Mouse (Mus musculus) megakaryocyte, embryonic 14.5 days (primary cell): ENCODE measurements around the gene Izumo1. TPM values are rescaled to one million over a fixed set of nuclear protein-coding genes. Genes with fewer than 3 reads are reported as not detected.

ENCODE experiments used
- H3K27me3 ChIP-seq: replicated peaks from 2 replicates; pipeline ENCODE3; 2012; ENCODE audit warnings: inconsistent platforms
- H3K36me3 ChIP-seq: replicated peaks from 2 replicates; pipeline ENCODE3; 2012; ENCODE audit warnings: low read length, inconsistent platforms, mixed read lengths
- H3K4me1 ChIP-seq: 2 replicates; pipeline ENCODE4 v1.6.1; 2012; ENCODE audit warnings: inconsistent platforms
- H3K4me3 ChIP-seq: replicated peaks from 2 replicates; pipeline ENCODE3; 2012; ENCODE audit warnings: moderate library complexity, mild to moderate bottlenecking, inconsistent platforms
- H3K9me3 ChIP-seq: 2 replicates; pipeline ENCODE4 v1.6.1; 2012; ENCODE audit warnings: inconsistent platforms
- FLI1 ChIP-seq: IDR thresholded peaks from 2 replicates; pipeline ENCODE4 v1.6.1; 2012; ENCODE audit warnings: low read length, inconsistent platforms, mixed read lengths
- GATA1 ChIP-seq: IDR thresholded peaks from 3 replicates; pipeline ENCODE4 v1.6.1; 2012; ENCODE audit warnings: mixed read lengths, low read length, inconsistent platforms, borderline replicate concordance
- polyA plus RNA-seq: library from polyadenylated mRNA; stranded (reverse); fragments of >175 nt; gene quantifications from 2 replicates; pipeline ENCODE4 v1.2.3, GENCODE M21; 2012; ENCODE audit warnings: low replicate concordance; ENCODE audit not compliant: insufficient read depth

The Izumo1 gene
- polyA plus RNA-seq, 1 experiment: not detected

- Histone ChIP-seq H3K27me3 (peaks cover 64% of the 10 kb centered on the region), H3K4me3 (no peak overlapping the region), H3K9me3 (no peaks in the 10 kb centered on the region), H3K36me3 (no peaks in the 10 kb centered on the region), H3K4me1 (peaks cover 15% of the 10 kb centered on the region)
- TF ChIP-seq FLI1 (no peak), GATA1 (no peak)
Measured at GRCm38 (mm10) chr7:45616277-45616676, 5.3 kb upstream of the Izumo1 start.

GRCm38 (mm10) chr7:45617042-45617695, 4.4 kb upstream of the Izumo1 start, which contains the start of gene Fut1:
TSS of gene Fut1 (plus strand) at chr7:45617289.
- peaks cover 19% of the 10 kb centered on the region for H3K4me1 ChIP-seq

GRCm38 (mm10) chr7:45618316-45618715, 3.3 kb upstream of the Izumo1 start:
- peaks cover 9% of the 10 kb centered on the region for H3K9me3 ChIP-seq
- H3K36me3 ChIP-seq: no peaks in the 10 kb centered on the region
- no peak for TF ChIP-seq GATA1
- TF ChIP-seq FLI1: no peak
- no peak overlapping the region for H3K4me3 ChIP-seq
- H3K27me3 ChIP-seq: peaks cover 65% of the 10 kb centered on the region
- H3K4me1 ChIP-seq: peaks cover 19% of the 10 kb centered on the region

More at GRCm38 (mm10) chr7:45617042-45617695, 4.4 kb upstream of the Izumo1 start, which contains the start of gene Fut1:
- Histone ChIP-seq H3K36me3 (no peaks in the 10 kb centered on the region), H3K9me3 (no peaks in the 10 kb centered on the region), H3K27me3 (peaks cover 62% of the 10 kb centered on the region), H3K4me3 (no peak within 1 kb of the TSS)
- no peak for TF ChIP-seq FLI1
- no peak for TF ChIP-seq GATA1

GRCm38 (mm10) chr7:45619592-45619991, 2.0 kb upstream of the Izumo1 start:
- Histone ChIP-seq H3K36me3 (no peaks in the 10 kb centered on the region), H3K4me3 (no peak overlapping the region), H3K27me3 (peaks cover 70% of the 10 kb centered on the region), H3K9me3 (peaks cover 15% of the 10 kb centered on the region), H3K4me1 (peaks cover 15% of the 10 kb centered on the region)
- no peak for TF ChIP-seq FLI1
- TF ChIP-seq GATA1: no peak

GRCm38 (mm10) chr7:45623507-45623906, 1.9 kb downstream of the Izumo1 start:
- H3K4me3 ChIP-seq: no peak overlapping the region
- TF ChIP-seq FLI1 (no peak), GATA1 (no peak)
- H3K36me3 ChIP-seq: no peaks in the 10 kb centered on the region
- H3K4me1 ChIP-seq: peaks cover 35% of the 10 kb centered on the region
- H3K27me3 ChIP-seq: peaks cover 69% of the 10 kb centered on the region
- H3K9me3 ChIP-seq: peaks cover 15% of the 10 kb centered on the region

GRCm38 (mm10) chr7:45624718-45625117, 3.1 kb downstream of the Izumo1 start:
- Histone ChIP-seq H3K4me1 (peaks cover 42% of the 10 kb centered on the region), H3K4me3 (no peak overlapping the region), H3K9me3 (peaks cover 15% of the 10 kb centered on the region), H3K27me3 (peaks cover 69% of the 10 kb centered on the region), H3K36me3 (no peaks in the 10 kb centered on the region)
- TF ChIP-seq FLI1 (no peak), GATA1 (no peak)

- Histone ChIP-seq H3K27me3 (peaks cover 72% of the 10 kb centered on the region), H3K4me3 (no peak overlapping the region), H3K36me3 (no peaks in the 10 kb centered on the region), H3K9me3 (peaks cover 20% of the 10 kb centered on the region), H3K4me1 (peaks cover 42% of the 10 kb centered on the region)
- no peak for TF ChIP-seq FLI1
- TF ChIP-seq GATA1: no peak
Measured at GRCm38 (mm10) chr7:45625481-45625880, 3.9 kb downstream of the Izumo1 start.

GRCm38 (mm10) chr7:45626571-45627076, 5.0 kb downstream of the Izumo1 start:
- H3K36me3 ChIP-seq: no peaks in the 10 kb centered on the region
- peaks cover 31% of the 10 kb centered on the region for H3K9me3 ChIP-seq
- H3K4me1 ChIP-seq: peaks cover 34% of the 10 kb centered on the region
- peaks cover 80% of the 10 kb centered on the region for H3K27me3 ChIP-seq
- H3K4me3 ChIP-seq: no peak overlapping the region
- TF ChIP-seq FLI1 (no peak), GATA1 (no peak)

- TF ChIP-seq FLI1 (no peak), GATA1 (no peak)
- Histone ChIP-seq H3K27me3 (peaks cover 83% of the 10 kb centered on the region), H3K4me3 (peak within 1 kb of the TSS; percentile 91), H3K36me3 (no peaks in the 10 kb centered on the region), H3K4me1 (peaks cover 33% of the 10 kb centered on the region), H3K9me3 (peaks cover 34% of the 10 kb centered on the region)
Measured at GRCm38 (mm10) chr7:45627261-45627660, 5.7 kb downstream of the Izumo1 start, which contains the start of gene Rasip1. TSS of gene Rasip1 (plus strand) at chr7:45627488.

GRCm38 (mm10) chr7:45628364-45629294, 7.0 kb downstream of the Izumo1 start:
- peaks cover 33% of the 10 kb centered on the region for H3K4me1 ChIP-seq
- H3K27me3 ChIP-seq: peaks cover 78% of the 10 kb centered on the region
- peaks cover 31% of the 10 kb centered on the region for H3K9me3 ChIP-seq
- H3K4me3 ChIP-seq: peak overlapping the region; percentile 91
- H3K36me3 ChIP-seq: no peaks in the 10 kb centered on the region
- TF ChIP-seq FLI1 (no peak), GATA1 (no peak)
